Mouse (Mus musculus) heart, postnatal 36 days (tissue): ENCODE results near the gene Rnf141. TPM values are rescaled to one million over a fixed set of nuclear protein-coding genes. Genes with fewer than 3 reads are reported as not detected.
A peak's percentile ranks its signal among the peaks of the same experiment; 100 is the strongest.

Experiments used
- DNase-seq, 2 experiments: peaks; one replicate each; pipeline ENCODE4 v3.0.0; 2021 to 2022
- intact Hi-C: fragments of 180-260 bp; cut with DNase I; formaldehyde crosslinking; loops from one replicate; pipeline ENCODE4 v1.15.1; 2025
- total RNA-seq, 2 experiments: library from RNA; stranded (reverse); gene quantifications; 2 replicates each; pipeline ENCODE4 v1.2.3; 2021

Rnf141 gene
- 10 to 100 TPM; 36.5 to 38.1 TPM for total RNA-seq

DNA sequence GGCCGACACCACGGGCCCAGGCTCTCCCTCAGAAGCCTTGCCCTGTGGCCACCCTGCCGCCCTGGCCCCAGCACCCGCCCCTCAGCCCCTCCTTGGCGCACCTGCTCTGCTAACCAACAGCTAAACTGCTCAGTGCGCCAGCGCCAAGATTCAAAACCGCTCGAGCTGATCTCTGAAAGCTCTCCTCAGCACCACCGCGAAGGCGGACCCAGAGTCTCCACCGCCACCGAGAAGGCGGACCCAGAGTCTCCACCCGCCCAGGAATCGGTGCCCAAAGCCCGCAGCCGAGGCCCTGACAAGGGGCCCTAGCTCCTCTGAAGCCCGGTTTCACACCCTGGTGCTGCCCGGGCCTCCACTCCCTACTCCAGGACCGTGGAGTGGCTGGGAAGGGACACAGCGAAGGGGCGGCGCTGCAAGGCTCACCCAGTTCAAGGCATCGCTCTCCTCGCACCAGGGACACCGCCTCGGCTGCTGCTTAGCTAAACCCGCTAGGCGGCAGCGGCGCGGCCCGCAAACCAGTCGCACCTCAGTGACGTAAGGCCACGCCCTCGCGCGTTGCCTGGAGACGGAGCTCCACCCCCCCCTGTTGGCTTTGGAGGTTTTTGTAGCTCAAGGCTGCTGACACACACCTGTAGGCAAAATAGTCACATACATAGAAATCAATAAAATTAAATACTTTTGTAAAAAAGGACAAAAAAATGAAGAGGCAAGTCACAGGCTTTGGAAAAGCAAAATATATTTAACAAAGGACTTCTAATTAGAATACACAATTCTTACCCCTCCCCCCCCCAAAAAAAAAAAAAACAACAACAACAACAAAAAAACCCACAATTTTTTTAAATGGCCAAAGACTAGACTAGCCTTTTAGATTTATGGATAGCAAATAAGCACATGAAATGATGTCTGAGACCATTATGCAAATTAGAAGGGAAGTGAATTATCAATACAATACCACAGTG, at the start of gene Rnf141:
Gene Rnf141 (minus strand): TSS at position 542 of the 959 bp plus-strand sequence.
- peak; percentile 92 to 93 for DNase-seq
- intact Hi-C loops: no loop called here

GRCm38 (mm10) chr7:110891501-110891986, 47.3 kb upstream of the Rnf141 start:
- DNase-seq: peak; percentile 62 to 75
- intact Hi-C loops: no loop called here

DNA sequence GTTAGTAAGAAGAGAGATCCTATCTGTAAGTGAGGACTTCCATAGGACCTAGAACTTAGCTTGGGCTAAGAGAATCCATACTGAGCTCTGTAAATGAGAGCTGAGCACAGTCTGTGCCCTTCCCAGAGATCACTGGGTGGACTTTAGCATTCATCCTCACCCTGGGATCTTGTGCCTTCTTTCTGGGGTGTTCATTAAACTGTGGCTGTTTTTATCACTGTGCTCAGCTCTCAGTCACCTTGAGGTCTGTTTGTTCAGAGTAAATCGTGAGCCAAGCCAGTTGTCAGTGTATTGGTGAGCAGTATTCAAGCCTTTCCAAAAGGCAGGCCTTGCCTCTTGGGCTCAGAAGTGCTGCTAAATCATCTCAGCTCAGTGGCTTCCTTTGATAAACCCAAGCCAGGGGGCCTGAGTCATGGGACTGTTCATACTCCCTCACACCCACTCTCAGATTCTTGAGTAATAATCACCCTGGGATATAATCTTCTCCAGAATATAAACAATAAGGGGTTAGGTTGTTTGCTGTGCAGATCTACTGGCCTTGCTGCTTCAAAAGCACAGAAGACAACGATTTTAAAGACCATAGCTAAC, 37.6 kb upstream of the Rnf141 start:
- intact Hi-C loops: no loop called here
- no peak for DNase-seq

DNA sequence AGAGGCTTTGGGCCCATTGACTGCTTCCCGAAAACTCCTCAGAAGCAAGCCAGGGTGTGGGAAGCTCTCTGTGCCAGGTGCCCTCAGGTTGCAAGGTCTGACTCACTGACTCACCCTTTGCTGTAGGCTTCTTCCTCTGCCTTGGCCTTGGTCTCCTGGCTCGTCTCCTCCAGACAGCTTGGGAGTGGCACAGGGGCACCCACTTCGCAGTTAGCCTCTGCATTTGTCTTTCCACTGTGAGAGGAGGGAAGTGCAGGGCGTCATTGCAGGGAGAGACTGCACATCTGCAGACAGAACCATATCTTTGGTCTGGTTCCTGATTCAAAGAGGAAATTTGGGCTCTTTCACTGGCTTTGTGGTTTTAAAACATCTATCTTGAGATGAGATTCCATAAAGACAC, 33.8 kb upstream of the Rnf141 start:
- DNase-seq: no peak
- intact Hi-C loops: no loop called here

- DNase-seq: no peak
These were observed 32.7 kb upstream of the Rnf141 start for GRCm38 (mm10) chr7:110876965-110877364.

DNA sequence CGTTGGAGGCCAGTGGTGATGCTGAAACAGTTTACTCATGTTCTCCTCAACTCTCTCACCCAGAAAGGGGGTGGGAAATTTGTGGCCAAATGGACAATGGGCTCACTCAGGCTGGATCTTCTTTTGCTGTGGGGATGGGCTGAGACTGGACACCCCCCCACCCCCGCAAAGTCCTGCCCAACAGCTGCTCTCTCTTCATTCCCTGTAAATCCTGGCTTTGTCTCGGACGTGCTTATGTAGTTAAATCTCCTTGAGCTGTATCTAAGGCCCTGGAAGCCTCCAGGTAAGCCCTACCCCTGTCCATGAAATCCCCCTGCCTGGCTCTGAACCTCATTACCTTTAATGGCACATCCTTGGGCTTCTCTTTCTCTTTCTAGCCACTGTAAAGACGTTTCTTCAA, 24.6 kb upstream of the Rnf141 start:
- DNase-seq: no peak
- intact Hi-C loops: no loop called here

More at GRCm38 (mm10) chr7:110876965-110877364, 32.7 kb upstream of the Rnf141 start:
- intact Hi-C loops: no loop called here

DNA sequence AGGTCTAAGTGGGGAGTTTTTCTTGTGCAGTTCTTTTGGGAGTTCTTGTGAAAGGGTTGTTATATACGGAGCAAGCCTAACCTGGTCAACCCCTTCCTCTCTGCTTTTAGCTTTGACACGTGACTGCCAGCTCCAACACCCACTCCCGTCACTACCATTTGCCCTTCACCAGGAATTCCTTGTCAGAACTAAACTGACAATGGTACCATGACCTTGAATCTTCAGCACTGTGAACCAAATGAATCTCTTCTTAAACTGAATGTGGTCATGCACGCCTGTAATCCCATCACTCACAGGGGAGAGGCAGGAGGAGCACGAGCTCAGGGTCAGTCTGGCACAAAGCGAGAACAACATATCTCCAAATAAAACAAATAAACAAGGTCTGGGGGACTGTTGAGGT, 22.9 kb upstream of the Rnf141 start:
- no peak for DNase-seq
- intact Hi-C loops: no loop called here

GRCm38 (mm10) chr7:110866021-110866420, 21.8 kb upstream of the Rnf141 start:
- DNase-seq: no peak
- intact Hi-C loops: no loop called here

GRCm38 (mm10) chr7:110865570-110865969, 21.3 kb upstream of the Rnf141 start:
- intact Hi-C loops: no loop called here
- DNase-seq: no peak

DNA sequence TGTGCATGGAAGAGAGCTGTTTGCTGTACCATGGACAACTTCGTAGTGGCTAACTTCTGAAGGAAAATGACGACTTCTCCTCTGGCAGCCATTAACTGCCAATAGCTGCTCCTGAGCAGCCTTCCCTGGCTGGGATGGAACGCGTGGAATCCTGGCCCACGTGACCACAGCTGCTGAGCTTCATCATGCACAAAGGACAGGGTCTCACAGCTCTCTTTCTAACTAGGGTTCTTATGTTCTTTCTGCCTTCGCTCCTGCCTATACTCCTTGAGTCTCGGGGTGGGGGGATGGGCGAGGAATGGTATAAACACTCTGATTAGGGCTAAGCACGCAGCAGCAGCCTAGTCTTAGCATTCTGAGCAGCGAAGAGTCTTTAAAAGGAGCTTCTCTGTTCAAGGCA, 20.8 kb upstream of the Rnf141 start:
- no peak for DNase-seq
- intact Hi-C loops: no loop called here

- intact Hi-C loops: no loop called here
- DNase-seq: peak in 1 of 2 experiments; percentile 43
These were observed 18.6 kb upstream of the Rnf141 start, which contains the start of gene Lyve1 for GRCm38 (mm10) chr7:110862751-110863289. Lyve1 (minus strand) TSS chr7:110863239.

DNA sequence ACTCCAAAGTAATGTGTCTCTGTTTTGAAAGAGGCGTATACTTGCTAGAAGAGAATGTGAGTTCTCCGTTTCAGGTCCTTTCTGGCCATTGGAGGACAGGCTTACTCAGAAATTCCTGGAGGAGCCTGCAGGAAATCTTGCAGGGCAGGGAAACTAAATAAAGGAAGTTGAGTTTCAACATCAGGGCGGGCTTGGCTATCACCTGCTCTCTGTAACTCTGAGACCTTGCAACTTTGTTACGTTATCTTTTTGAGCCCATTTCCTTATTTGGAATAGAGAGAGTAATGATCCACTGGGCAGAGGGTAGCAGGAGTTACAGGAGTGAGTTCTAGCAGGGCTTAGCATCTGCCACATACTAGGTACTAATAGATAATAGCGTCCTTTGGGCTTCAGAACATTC, 15.9 kb upstream of the Rnf141 start:
- intact Hi-C loops: no loop called here
- no peak for DNase-seq

DNA sequence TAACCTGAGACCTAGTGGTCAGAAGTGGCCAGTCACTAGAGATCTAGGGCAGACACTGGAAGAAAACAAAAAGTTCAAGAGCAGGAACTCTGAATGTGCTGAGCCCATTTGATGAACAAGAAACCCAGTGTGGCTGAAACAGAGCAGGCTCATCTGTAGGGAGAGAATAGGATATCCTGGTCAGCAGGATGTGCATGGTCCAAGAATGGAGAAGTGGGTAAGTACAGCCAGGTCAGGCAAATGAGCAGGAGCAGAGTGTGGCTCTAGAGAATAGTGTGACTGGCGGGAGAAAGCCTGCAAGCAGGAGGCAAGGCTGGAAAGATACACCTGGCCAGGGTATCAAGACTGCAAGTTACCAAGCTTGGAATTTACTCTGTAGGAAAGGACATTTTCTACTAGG, 11.3 kb upstream of the Rnf141 start:
- intact Hi-C loops: no loop called here
- DNase-seq: no peak

GRCm38 (mm10) chr7:110854927-110855546, 10.8 kb upstream of the Rnf141 start:
- intact Hi-C loops: no loop called here
- DNase-seq: no peak

GRCm38 (mm10) chr7:110854519-110854918, 10.3 kb upstream of the Rnf141 start:
- no peak for DNase-seq
- intact Hi-C loops: no loop called here

DNA sequence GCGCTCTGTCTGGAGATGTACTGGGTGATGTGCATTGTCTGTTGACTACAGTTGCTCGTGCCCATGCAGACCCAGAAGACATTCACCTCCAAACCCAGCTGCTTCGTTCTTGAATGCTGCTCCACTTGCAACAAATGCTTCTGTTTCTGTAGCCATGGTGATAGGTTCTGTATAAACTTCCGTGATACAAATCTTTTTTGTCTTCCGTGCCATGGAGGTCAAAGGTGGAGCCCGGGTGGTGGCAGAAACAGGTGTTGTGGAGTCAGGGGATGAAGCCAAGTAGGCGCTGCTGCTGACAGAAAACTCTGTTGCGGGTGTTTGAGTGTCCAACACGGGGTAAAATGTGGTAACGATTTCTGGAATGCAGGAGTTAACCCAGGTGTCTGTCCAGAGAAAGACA, 9.4 kb upstream of the Rnf141 start:
- intact Hi-C loops: no loop called here
- no peak for DNase-seq

- intact Hi-C loops: no loop called here
- no peak for DNase-seq
These were observed 7.4 kb upstream of the Rnf141 start for GRCm38 (mm10) chr7:110851541-110852203.

DNA sequence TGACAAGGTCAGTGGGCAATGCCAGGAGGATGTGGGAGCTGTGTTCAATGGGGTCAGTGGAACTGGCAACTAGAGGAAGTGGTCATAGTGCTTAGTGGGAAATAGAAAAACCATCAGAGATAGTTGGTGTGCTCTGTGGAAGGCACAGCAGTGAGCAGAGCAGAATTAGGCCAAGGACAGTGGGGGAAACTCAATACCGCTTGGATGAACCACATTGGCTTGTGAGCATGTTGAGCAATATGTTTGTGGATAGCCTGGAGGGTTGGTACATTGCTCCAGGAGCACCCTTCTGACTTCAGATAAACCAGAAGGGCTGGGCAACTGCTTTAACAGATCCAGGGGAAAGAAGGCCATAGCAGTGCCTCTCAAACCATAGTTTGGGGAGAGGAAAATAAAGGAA, 4.1 kb upstream of the Rnf141 start:
- intact Hi-C loops: no loop called here
- no peak for DNase-seq

- no peak for DNase-seq
- intact Hi-C loops: no loop called here
These were observed 3.1 kb upstream of the Rnf141 start for GRCm38 (mm10) chr7:110847321-110847720.

- DNase-seq: no peak
- intact Hi-C loops: no loop called here
These were observed 3.9 kb downstream of the Rnf141 start for GRCm38 (mm10) chr7:110840332-110840731.
